Mouse (Mus musculus) neural tube, postnatal 0 days (tissue): ENCODE measurements around the gene H2afb3. TPM values are rescaled to one million over a fixed set of nuclear protein-coding genes. Genes with fewer than 3 reads are reported as not detected.

ENCODE experiments used
- polyA plus RNA-seq: library from polyadenylated mRNA; unstranded; fragments of >200 nt; fragmentation: Nextera tagmentation; extraction: Ambion mirVana; gene quantifications from 2 replicates; pipeline ENCODE4 v1.2.1, GENCODE M21; 2015

H2afb3 gene
- 0.84 TPM in 1 of 2 replicates, not detected in the other for polyA plus RNA-seq

GRCm38 (mm10) chrX:120312995-120313394 lies at the start of gene H2afb3:
Gene H2afb3 (minus strand): TSS chrX:120313095.

GRCm38 (mm10) chrX:120290011-120290899 lies 22.6 kb downstream of the H2afb3 start, which contains the start of gene Pcdh11x:
Gene Pcdh11x (plus strand): TSS chrX:120290259.

Other genes with a start within 250 kb of the H2afb3 start
- gene Pcdh11x, start 22.8 kb downstream of the H2afb3 start, polyA plus RNA-seq: 51.0 and 55.5 TPM in 2 replicates